Mouse (Mus musculus) embryonic facial prominence, embryonic 15.5 days (tissue): Measurements from ENCODE around the gene Olfr920. TPM values are rescaled to one million over a fixed set of nuclear protein-coding genes. Genes with fewer than 3 reads are reported as not detected.
A peak's percentile ranks its signal among the peaks of the same experiment; 100 is the strongest.

Experiments
- ATAC-seq: fragments of 200-750 bp; cut with Nextera tagmentation; 2 replicates; pipeline ENCODE4 v1.8.0; 2017; ENCODE audit warnings: low read depth, moderate TSS enrichment; ENCODE audit not compliant: insufficient number of reproducible peaks, low FRiP score, low TSS enrichment
- H3K27ac ChIP-seq: fragments of 300-500 bp; sonication (generic); replicated peaks from 2 replicates; pipeline ENCODE4 v1.5.1; 2015; ENCODE audit warnings: mild to moderate bottlenecking, inconsistent platforms
- H3K27me3 ChIP-seq: fragments of 300-500 bp; sonication (generic); 2 replicates; pipeline ENCODE4 v1.6.1; 2015; ENCODE audit warnings: inconsistent platforms
- H3K36me3 ChIP-seq: fragments of 300-500 bp; sonication (generic); 2 replicates; pipeline ENCODE4 v1.6.1; 2015; ENCODE audit warnings: mild to moderate bottlenecking, inconsistent platforms
- H3K4me1 ChIP-seq: fragments of 300-500 bp; sonication (generic); 2 replicates; pipeline ENCODE4 v1.6.1; 2015; ENCODE audit warnings: inconsistent platforms
- H3K4me2 ChIP-seq: fragments of 300-500 bp; sonication (generic); replicated peaks from 2 replicates; pipeline ENCODE4 v1.6.1; 2015; ENCODE audit warnings: mild to moderate bottlenecking, inconsistent platforms
- H3K4me3 ChIP-seq: fragments of 300-500 bp; sonication (generic); replicated peaks from 2 replicates; pipeline ENCODE4 v1.5.1; 2015; ENCODE audit warnings: mild to moderate bottlenecking, inconsistent platforms
- H3K9ac ChIP-seq: fragments of 300-500 bp; sonication (generic); 2 replicates; pipeline ENCODE4 v1.6.1; 2015; ENCODE audit warnings: inconsistent platforms
- H3K9me3 ChIP-seq: fragments of 300-500 bp; sonication (generic); replicated peaks from 2 replicates; pipeline ENCODE4 v1.6.1; 2016; ENCODE audit warnings: inconsistent platforms
- WGBS: fragments of 180-500 bp; shearing (Covaris S2); methylation state at CpG from one replicate; pipeline ENCODE4 v1.1.7; 2015; 5-methylcytosine and 5-hydroxymethylcytosine counted together
- polyA plus RNA-seq: library from polyadenylated mRNA; unstranded; fragments of >200 nt; fragmentation: Nextera tagmentation; extraction: Ambion mirVana; gene quantifications from 2 replicates; pipeline ENCODE4 v1.2.1, GENCODE M21; 2015

Gene Olfr920
- 0.04 TPM in 1 of 2 replicates, not detected in the other for polyA plus RNA-seq

- Histone ChIP-seq H3K9me3 (no peaks in the 10 kb centered on the region), H3K27ac (no peak within 1 kb of the TSS), H3K4me1 (no peaks in the 10 kb centered on the region), H3K4me3 (no peak within 1 kb of the TSS), H3K9ac (no peak within 1 kb of the TSS), H3K4me2 (no peak within 1 kb of the TSS), H3K27me3 (no peaks in the 10 kb centered on the region), H3K36me3 (no peaks in the 10 kb centered on the region)
- 97% methylated on average over 1 of the region's 1 CpGs for WGBS
- no peak for ATAC-seq
Observed at GRCm38 (mm10) chr9:38751999-38752398, at the start of gene Olfr920. Gene Olfr920 (plus strand): TSS chr9:38752299.

GRCm38 (mm10) chr9:38718102-38718501 is 34.0 kb upstream of the Olfr920 start, which contains the start of gene Vwa5a:
Gene Vwa5a (plus strand): TSS chr9:38718268.
- Histone ChIP-seq H3K4me2 (peak within 1 kb of the TSS; percentile 61), H3K9ac (peak within 1 kb of the TSS; percentile 31), H3K4me1 (peaks cover 8% of the 10 kb centered on the region), H3K36me3 (peaks cover 3% of the 10 kb centered on the region; the same call in 1 of the 2 replicates), H3K27me3 (no peaks in the 10 kb centered on the region), H3K4me3 (peak within 1 kb of the TSS; percentile 52), H3K9me3 (no peaks in the 10 kb centered on the region), H3K27ac (peak within 1 kb of the TSS; percentile 79)
- 0% methylated on average over 4 of the region's 4 CpGs for WGBS
- ATAC-seq: 0 out of 2 replicates have a peak, but pooled peaks have one; percentile 67

GRCm38 (mm10) chr9:38718927-38719441 is 33.1 kb upstream of the Olfr920 start:
- H3K27me3 ChIP-seq: no peaks in the 10 kb centered on the region
- peak; percentile 76; the same call in 1 of the 2 replicates for ATAC-seq
- whole genome bisulfite sequencing: 1% methylated on average over 3 of the region's 3 CpGs

GRCm38 (mm10) chr9:38724044-38724443 is 28.1 kb upstream of the Olfr920 start:
- Histone ChIP-seq H3K27me3 (no peaks in the 10 kb centered on the region), H3K36me3 (peaks cover 31% of the 10 kb centered on the region), H3K9ac (no peak overlapping the region), H3K9me3 (no peaks in the 10 kb centered on the region), H3K4me3 (no peak overlapping the region), H3K27ac (no peak overlapping the region), H3K4me1 (peaks cover 7% of the 10 kb centered on the region), H3K4me2 (no peak overlapping the region)
- no peak for ATAC-seq
- 94% methylated on average over 1 of the region's 1 CpGs for WGBS

More at GRCm38 (mm10) chr9:38718927-38719441, 33.1 kb upstream of the Olfr920 start:
- Histone ChIP-seq H3K36me3 (peaks cover 9% of the 10 kb centered on the region; the same call in 1 of the 2 replicates), H3K9me3 (no peaks in the 10 kb centered on the region), H3K9ac (peak overlapping the region; percentile 31), H3K4me2 (peak overlapping the region; percentile 61), H3K27ac (peak overlapping the region; percentile 79), H3K4me1 (peaks cover 8% of the 10 kb centered on the region), H3K4me3 (peak overlapping the region; percentile 52)

- H3K9me3 ChIP-seq: no peaks in the 10 kb centered on the region
- H3K4me1 ChIP-seq: no peaks in the 10 kb centered on the region
- no peaks in the 10 kb centered on the region for H3K27me3 ChIP-seq
- 83% methylated on average over 3 of the region's 3 CpGs for WGBS
- no peak overlapping the region for H3K9ac ChIP-seq
- no peak overlapping the region for H3K27ac ChIP-seq
- peaks cover 27% of the 10 kb centered on the region for H3K36me3 ChIP-seq
- H3K4me3 ChIP-seq: no peak overlapping the region
- H3K4me2 ChIP-seq: no peak overlapping the region
- ATAC-seq: no peak
Observed at GRCm38 (mm10) chr9:38728218-38728617, 23.9 kb upstream of the Olfr920 start.

GRCm38 (mm10) chr9:38741408-38741807 is 10.7 kb upstream of the Olfr920 start:
- WGBS: 78% methylated on average over 1 of the region's 1 CpGs
- Histone ChIP-seq H3K36me3 (0 out of 2 replicates have a peak, but pooled peaks cover 5% of the 10 kb centered on the region), H3K4me3 (no peak overlapping the region), H3K4me2 (no peak overlapping the region), H3K9me3 (no peaks in the 10 kb centered on the region), H3K4me1 (no peaks in the 10 kb centered on the region), H3K27me3 (no peaks in the 10 kb centered on the region), H3K27ac (no peak overlapping the region), H3K9ac (no peak overlapping the region)
- no peak for ATAC-seq

GRCm38 (mm10) chr9:38744619-38745315 is 7.3 kb upstream of the Olfr920 start:
- H3K36me3 ChIP-seq: 0 out of 2 replicates have a peak, but pooled peaks cover 5% of the 10 kb centered on the region
- no peak overlapping the region for H3K9ac ChIP-seq
- H3K9me3 ChIP-seq: no peaks in the 10 kb centered on the region
- H3K27ac ChIP-seq: no peak overlapping the region
- ATAC-seq: no peak
- no peaks in the 10 kb centered on the region for H3K27me3 ChIP-seq
- 89% methylated on average over 4 of the region's 4 CpGs for WGBS
- H3K4me3 ChIP-seq: no peak overlapping the region
- H3K4me1 ChIP-seq: no peaks in the 10 kb centered on the region
- no peak overlapping the region for H3K4me2 ChIP-seq

GRCm38 (mm10) chr9:38772768-38773167 is 20.7 kb downstream of the Olfr920 start, which contains the start of gene Olfr921:
Gene Olfr921 (plus strand): TSS chr9:38773068.
- no peak within 1 kb of the TSS for H3K4me2 ChIP-seq
- no peak for ATAC-seq
- no peak within 1 kb of the TSS for H3K9ac ChIP-seq
- H3K36me3 ChIP-seq: no peaks in the 10 kb centered on the region
- no peaks in the 10 kb centered on the region for H3K27me3 ChIP-seq
- H3K9me3 ChIP-seq: no peaks in the 10 kb centered on the region
- H3K4me1 ChIP-seq: no peaks in the 10 kb centered on the region
- no peak within 1 kb of the TSS for H3K27ac ChIP-seq
- no peak within 1 kb of the TSS for H3K4me3 ChIP-seq

- no peaks in the 10 kb centered on the region for H3K4me1 ChIP-seq
- H3K9me3 ChIP-seq: no peaks in the 10 kb centered on the region
- H3K9ac ChIP-seq: no peak overlapping the region
- no peak overlapping the region for H3K27ac ChIP-seq
- H3K4me3 ChIP-seq: no peak overlapping the region
- no peak overlapping the region for H3K4me2 ChIP-seq
- ATAC-seq: no peak
- H3K36me3 ChIP-seq: no peaks in the 10 kb centered on the region
- H3K27me3 ChIP-seq: no peaks in the 10 kb centered on the region
- WGBS: 89% methylated on average over 2 of the region's 2 CpGs
Observed at GRCm38 (mm10) chr9:38792689-38793088, 40.6 kb downstream of the Olfr920 start.

- H3K36me3 ChIP-seq: no peaks in the 10 kb centered on the region
- H3K4me2 ChIP-seq: no peak overlapping the region
- H3K9me3 ChIP-seq: no peaks in the 10 kb centered on the region
- no peak overlapping the region for H3K27ac ChIP-seq
- no peak overlapping the region for H3K4me3 ChIP-seq
- H3K4me1 ChIP-seq: no peaks in the 10 kb centered on the region
- H3K9ac ChIP-seq: no peak overlapping the region
- no peak for ATAC-seq
- no peaks in the 10 kb centered on the region for H3K27me3 ChIP-seq
Observed at GRCm38 (mm10) chr9:38805696-38806095, 53.6 kb downstream of the Olfr920 start.
